Mouse (Mus musculus) neural tube, embryonic 12.5 days (tissue): ENCODE measurements around the gene Hpcal1. TPM values are rescaled to one million over a fixed set of nuclear protein-coding genes. Genes with fewer than 3 reads are reported as not detected.

Source experiments
- ATAC-seq: fragments of 200-750 bp; cut with Nextera tagmentation; 2 replicates; pipeline ENCODE4 v1.8.0; 2017; ENCODE audit warnings: low read depth, mild to moderate bottlenecking, moderate TSS enrichment, moderate library complexity; ENCODE audit not compliant: low FRiP score
- H3K27ac ChIP-seq: fragments of 300-500 bp; sonication (generic); 2 replicates; pipeline ENCODE4 v1.5.1; 2016
- H3K27me3 ChIP-seq: fragments of 300-500 bp; sonication (generic); replicated peaks from 2 replicates; pipeline ENCODE4 v1.6.1; 2016; ENCODE audit warnings: mild to moderate bottlenecking
- H3K36me3 ChIP-seq: fragments of 300-500 bp; sonication (generic); 2 replicates; pipeline ENCODE4 v1.6.1; 2016; ENCODE audit warnings: mild to moderate bottlenecking
- H3K4me1 ChIP-seq: fragments of 300-500 bp; sonication (generic); 2 replicates; pipeline ENCODE4 v1.6.1; 2016
- H3K4me2 ChIP-seq: fragments of 300-500 bp; sonication (generic); replicated peaks from 2 replicates; pipeline ENCODE4 v1.6.1; 2016; ENCODE audit warnings: mild to moderate bottlenecking
- H3K4me3 ChIP-seq: fragments of 300-500 bp; sonication (generic); 2 replicates; pipeline ENCODE4 v1.5.1; 2016
- H3K9ac ChIP-seq: fragments of 300-500 bp; sonication (generic); 2 replicates; pipeline ENCODE4 v1.6.1; 2016; ENCODE audit warnings: mild to moderate bottlenecking
- H3K9me3 ChIP-seq: fragments of 300-500 bp; sonication (generic); 2 replicates; pipeline ENCODE4 v1.6.1; 2016; ENCODE audit warnings: mild to moderate bottlenecking
- WGBS: fragments of 180-500 bp; shearing (Covaris S2); methylation state at CpG from one replicate; pipeline ENCODE4 v1.1.7; 2016; 5-methylcytosine and 5-hydroxymethylcytosine counted together
- polyA plus RNA-seq: library from polyadenylated mRNA; unstranded; fragments of >200 nt; fragmentation: Nextera tagmentation; extraction: Ambion mirVana; gene quantifications from 2 replicates; pipeline ENCODE4 v1.2.1, GENCODE M21; 2016

The Hpcal1 gene
- polyA plus RNA-seq, 1 experiment from 2014 or later, result 38.6 TPM

DNA sequence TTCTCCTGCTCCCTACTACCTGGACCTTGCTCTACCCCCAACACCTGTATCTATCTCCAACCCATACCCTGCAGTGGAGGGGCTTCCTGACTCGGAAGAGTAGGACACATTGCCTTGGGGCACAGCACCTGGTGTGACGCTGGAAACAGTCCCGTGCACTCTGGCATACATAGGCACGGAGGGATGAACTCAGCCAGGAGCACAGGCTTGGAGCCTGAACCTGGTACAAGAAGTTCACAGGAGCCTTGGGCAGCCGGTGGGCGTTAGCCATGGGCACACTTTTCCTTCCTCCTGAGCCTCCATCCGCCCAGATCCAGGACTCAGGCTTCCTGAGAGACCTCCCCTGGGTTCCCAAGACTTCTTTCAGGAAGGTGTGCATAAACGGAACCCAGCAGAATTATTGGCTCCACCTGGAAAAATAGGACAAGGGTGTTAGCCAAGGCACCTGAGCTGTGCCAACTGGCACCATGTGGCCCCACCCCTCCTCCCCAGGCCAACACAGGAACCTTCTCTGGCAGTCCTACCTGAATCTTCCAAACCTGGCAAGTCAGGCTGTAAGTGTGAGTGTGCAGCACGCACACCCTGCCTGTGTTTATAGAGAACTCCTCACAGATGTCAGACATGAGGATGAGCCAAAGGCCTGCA, 26.5 kb upstream of the Hpcal1 start:
- Histone ChIP-seq H3K4me1 (peaks cover 2% of the 10 kb centered on the region; the same call in 1 of the 2 replicates), H3K27me3 (no peaks in the 10 kb centered on the region), H3K36me3 (no peaks in the 10 kb centered on the region), H3K9me3 (no peaks in the 10 kb centered on the region), H3K4me3 (no peak overlapping the region), H3K4me2 (no peak overlapping the region), H3K9ac (no peak overlapping the region), H3K27ac (no peak overlapping the region)
- no peak for ATAC-seq
- 82% methylated on average over 9 of the region's 9 CpGs for WGBS

DNA sequence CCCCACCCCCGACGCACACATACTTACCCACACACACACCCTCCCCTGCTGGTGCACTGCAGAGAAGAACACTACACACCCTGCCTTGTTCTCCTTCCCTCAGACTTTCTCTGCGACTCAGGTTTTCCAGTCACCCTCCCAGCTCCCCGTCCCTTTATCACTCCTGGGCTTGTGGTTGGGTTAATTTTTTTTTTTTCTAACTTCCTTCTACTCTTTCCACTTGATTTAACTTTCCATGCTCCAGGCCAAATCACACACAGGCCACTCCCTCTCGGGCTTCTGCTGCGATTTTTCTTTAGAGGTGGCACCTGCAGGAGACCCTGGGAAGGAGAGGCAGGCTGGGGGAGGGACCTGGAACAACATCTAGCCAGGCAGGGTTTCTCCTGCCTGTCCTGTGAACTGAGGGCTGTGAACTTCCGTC, 24.7 kb upstream of the Hpcal1 start:
- H3K4me1 ChIP-seq, result peaks cover 2% of the 10 kb centered on the region; the same call in 1 of the 2 replicates
- no peaks in the 10 kb centered on the region for H3K36me3 ChIP-seq
- H3K9ac ChIP-seq, result no peak overlapping the region
- WGBS, result 61% methylated on average over 7 of the region's 7 CpGs
- H3K9me3 ChIP-seq, result no peaks in the 10 kb centered on the region
- H3K4me3 ChIP-seq, result no peak overlapping the region
- no peak overlapping the region for H3K4me2 ChIP-seq
- no peaks in the 10 kb centered on the region for H3K27me3 ChIP-seq
- no peak overlapping the region for H3K27ac ChIP-seq
- ATAC-seq, result no peak

DNA sequence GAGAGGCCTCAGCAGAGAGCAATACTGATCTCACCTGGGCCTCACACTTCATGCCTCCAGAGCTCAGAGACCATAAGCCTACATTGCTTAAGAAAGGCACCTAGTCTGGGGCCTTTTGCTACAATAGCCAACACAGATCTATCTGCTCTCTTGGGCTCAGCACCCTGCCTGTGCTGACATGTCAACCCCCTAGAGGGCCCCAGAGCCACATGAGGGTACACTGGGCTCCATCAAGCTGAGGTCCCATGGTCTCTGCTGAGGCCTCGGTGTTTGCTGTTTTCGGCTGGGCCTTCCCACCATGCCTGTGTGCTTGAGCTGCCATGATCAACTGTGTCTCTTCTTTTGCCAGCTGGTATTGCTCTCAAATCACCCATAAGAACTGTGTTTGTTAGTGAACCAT, 24.0 kb upstream of the Hpcal1 start:
- Histone ChIP-seq H3K4me3 (no peak overlapping the region), H3K9me3 (no peaks in the 10 kb centered on the region), H3K4me2 (no peak overlapping the region), H3K9ac (no peak overlapping the region), H3K4me1 (peaks cover 2% of the 10 kb centered on the region; the same call in 1 of the 2 replicates), H3K27ac (no peak overlapping the region), H3K27me3 (no peaks in the 10 kb centered on the region), H3K36me3 (no peaks in the 10 kb centered on the region)
- 82% methylated on average over 2 of the region's 2 CpGs for WGBS
- no peak for ATAC-seq

DNA sequence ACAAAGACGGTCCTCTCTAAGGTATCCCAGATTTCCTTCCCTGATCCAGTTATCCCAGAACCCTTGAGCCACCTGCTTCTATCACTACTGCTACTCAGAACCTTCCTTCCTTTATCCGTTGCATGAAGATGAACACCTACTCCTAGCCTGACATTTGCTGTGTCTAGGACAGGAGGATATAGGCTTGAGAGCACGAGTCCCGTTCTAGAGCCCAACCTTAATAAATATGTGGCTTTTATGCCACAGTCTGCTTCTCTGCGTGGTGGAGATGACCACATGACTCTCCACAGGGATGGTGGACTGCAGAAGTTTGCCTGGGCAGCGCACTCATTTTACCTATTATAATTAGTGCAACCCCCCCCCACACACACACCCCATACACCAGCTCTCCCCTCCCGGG, 16.9 kb upstream of the Hpcal1 start:
- 73% methylated on average over 7 of the region's 7 CpGs for WGBS
- H3K27me3 ChIP-seq, result no peaks in the 10 kb centered on the region
- H3K9ac ChIP-seq, result no peak overlapping the region
- no peak for ATAC-seq
- no peak overlapping the region for H3K4me3 ChIP-seq
- no peaks in the 10 kb centered on the region for H3K9me3 ChIP-seq
- H3K4me1 ChIP-seq, result no peaks in the 10 kb centered on the region
- H3K36me3 ChIP-seq, result no peaks in the 10 kb centered on the region
- H3K27ac ChIP-seq, result no peak overlapping the region
- H3K4me2 ChIP-seq, result no peak overlapping the region

DNA sequence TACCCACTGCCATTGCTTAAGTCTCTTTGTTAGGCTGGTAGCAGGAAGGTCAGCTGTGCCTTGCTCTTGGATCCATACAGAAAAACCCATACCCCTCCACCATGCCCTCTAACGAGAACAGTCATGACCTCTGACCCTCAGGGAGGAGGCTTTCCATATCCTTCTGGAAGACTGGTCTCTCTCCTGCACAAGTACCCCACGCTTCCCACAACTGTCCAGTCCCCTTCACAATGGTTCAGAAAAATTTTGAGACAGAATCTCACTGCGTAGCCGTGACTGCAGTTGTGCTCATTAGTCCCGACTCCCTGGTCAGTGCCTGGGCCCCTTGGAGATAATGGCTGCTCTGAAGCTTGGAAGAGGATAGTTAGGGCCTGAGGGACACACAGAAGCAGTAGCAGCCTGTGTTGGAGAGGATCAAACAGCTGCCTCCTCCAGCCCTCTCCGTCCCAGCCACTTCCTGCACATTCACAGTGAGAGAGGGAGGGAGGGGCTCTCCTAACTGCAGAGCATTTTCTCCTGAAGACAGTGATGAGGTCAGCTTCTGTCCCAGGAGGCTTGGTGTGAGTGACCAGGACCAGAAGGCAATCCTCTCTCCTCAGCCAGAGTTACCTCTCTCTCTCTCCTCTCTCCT, 16.4 kb upstream of the Hpcal1 start:
- H3K9me3 ChIP-seq, result no peaks in the 10 kb centered on the region
- no peaks in the 10 kb centered on the region for H3K27me3 ChIP-seq
- no peak overlapping the region for H3K27ac ChIP-seq
- no peaks in the 10 kb centered on the region for H3K4me1 ChIP-seq
- H3K4me3 ChIP-seq, result no peak overlapping the region
- no peaks in the 10 kb centered on the region for H3K36me3 ChIP-seq
- 38% methylated on average over 6 of the region's 6 CpGs for WGBS
- no peak overlapping the region for H3K9ac ChIP-seq
- H3K4me2 ChIP-seq, result no peak overlapping the region
- ATAC-seq, result 0 out of 2 replicates have a peak, but pooled peaks have one; percentile 25

DNA sequence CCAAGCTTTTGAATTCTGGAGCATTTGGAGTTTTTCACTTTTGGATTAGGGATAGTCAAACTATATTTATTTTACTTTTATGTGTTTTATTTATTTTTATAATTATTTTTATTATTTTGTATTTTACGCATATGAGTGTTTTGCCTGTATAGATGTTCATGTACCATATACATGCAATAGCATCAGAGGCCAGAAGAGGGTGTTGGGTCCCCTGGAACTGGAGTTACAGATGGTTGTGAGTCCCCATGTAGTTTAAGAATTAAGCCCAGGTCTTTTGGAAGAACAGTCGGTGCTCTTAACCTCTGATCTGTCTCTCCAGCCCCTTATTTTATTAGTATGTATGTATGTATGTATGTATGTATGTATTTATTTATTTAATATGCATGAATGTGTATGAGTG, 12.9 kb upstream of the Hpcal1 start:
- WGBS, result 95% methylated on average over 2 of the region's 2 CpGs
- ATAC-seq, result no peak
- Histone ChIP-seq H3K36me3 (no peaks in the 10 kb centered on the region), H3K4me2 (no peak overlapping the region), H3K9ac (no peak overlapping the region), H3K4me1 (no peaks in the 10 kb centered on the region), H3K27me3 (no peaks in the 10 kb centered on the region), H3K27ac (no peak overlapping the region), H3K4me3 (no peak overlapping the region), H3K9me3 (no peaks in the 10 kb centered on the region)

DNA sequence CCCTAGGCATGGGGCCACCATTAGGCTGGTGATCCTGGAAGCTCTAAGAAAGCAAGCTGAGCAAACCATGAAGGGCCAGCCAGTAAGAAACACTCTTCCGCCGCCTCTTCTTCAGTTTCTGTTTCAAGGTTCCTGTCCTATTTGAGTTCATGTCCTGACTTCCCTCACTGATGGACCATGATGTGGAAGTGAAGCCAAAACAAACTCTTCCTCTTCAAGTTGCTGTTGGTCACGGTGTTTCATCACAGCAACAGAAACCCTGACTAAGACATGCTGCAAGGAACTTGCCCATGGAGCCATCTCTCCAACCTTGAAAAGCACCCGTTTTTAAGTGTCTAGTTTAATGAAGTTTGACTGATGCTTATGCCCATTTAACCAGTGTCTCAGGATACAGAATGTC, 11.1 kb upstream of the Hpcal1 start:
- no peak for ATAC-seq
- Histone ChIP-seq H3K4me2 (no peak overlapping the region), H3K4me3 (no peak overlapping the region), H3K4me1 (no peaks in the 10 kb centered on the region), H3K9ac (no peak overlapping the region), H3K27me3 (no peaks in the 10 kb centered on the region), H3K27ac (no peak overlapping the region), H3K36me3 (no peaks in the 10 kb centered on the region), H3K9me3 (no peaks in the 10 kb centered on the region)
- 85% methylated on average over 4 of the region's 4 CpGs for WGBS

DNA sequence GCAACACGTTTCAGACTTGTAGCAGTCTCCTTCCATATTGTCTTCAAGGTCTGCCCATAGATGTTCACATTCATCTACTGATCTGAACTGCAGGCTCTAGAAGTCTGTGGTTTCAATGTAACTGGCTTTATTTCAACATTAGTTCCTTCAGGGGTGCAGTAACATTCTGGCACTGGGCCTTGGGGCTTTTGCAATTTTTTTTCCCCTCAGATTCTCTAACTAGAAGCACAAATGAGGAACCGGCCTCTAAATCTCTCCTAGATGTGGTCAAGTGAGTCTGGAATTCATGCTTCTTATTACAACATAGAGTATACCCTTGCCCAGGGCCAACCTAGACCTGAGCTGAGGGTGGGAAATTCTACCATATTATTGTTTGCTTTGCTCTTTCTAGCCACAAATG, 8.5 kb upstream of the Hpcal1 start:
- no peak for ATAC-seq
- no peaks in the 10 kb centered on the region for H3K27me3 ChIP-seq
- WGBS, result 89% methylated on average over 2 of the region's 2 CpGs

DNA sequence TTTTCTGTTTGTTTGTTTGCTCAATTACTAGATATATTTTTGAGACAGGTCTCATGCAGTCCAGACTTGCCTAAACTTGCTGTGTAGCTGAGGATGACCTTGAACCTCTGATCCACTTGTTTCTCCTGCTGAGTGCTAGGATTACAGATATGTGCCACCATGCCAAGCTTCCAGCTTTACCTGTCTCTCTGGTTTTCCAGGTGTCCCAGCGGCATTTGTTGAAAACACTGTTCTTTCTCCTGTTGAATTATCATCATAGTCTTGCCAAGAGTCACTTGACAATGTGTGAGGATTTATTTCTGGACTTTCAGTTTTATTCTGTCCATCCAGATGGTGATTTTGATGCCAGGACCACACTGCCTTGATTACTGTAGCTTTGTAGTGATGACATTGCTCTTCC, 6.3 kb upstream of the Hpcal1 start:
- 80% methylated on average over 1 of the region's 1 CpGs for WGBS
- H3K36me3 ChIP-seq, result no peaks in the 10 kb centered on the region

More for the DNA sequence above, 8.5 kb upstream of the Hpcal1 start:
- Histone ChIP-seq H3K4me3 (no peak overlapping the region), H3K9me3 (no peaks in the 10 kb centered on the region), H3K4me2 (no peak overlapping the region), H3K4me1 (no peaks in the 10 kb centered on the region), H3K36me3 (no peaks in the 10 kb centered on the region), H3K9ac (no peak overlapping the region), H3K27ac (no peak overlapping the region)

DNA sequence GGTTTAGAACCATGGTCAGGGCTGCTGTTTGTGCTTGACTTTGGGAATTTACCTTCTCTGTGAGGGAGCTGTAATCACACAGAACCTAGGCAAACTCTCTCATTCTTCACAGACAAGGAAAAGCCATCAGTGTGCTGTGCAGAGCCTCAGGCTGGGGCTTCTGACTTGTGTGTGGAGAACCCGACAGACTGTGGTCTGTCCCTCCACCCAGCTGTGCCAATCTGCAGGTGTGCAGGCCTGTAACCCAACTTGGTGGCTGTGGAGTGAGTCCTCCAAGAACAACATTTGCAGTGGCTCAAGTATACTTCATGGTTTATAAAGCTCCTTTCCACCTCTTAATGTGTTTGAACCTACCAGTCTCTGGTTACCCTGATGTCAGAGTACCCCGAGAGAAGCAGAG, 4.5 kb upstream of the Hpcal1 start:
- no peak overlapping the region for H3K4me2 ChIP-seq
- WGBS, result 85% methylated on average over 2 of the region's 2 CpGs
- H3K27me3 ChIP-seq, result no peaks in the 10 kb centered on the region
- no peak overlapping the region for H3K27ac ChIP-seq
- H3K4me3 ChIP-seq, result no peak overlapping the region
- H3K9me3 ChIP-seq, result no peaks in the 10 kb centered on the region
- no peaks in the 10 kb centered on the region for H3K36me3 ChIP-seq
- no peak overlapping the region for H3K9ac ChIP-seq
- no peak for ATAC-seq
- no peaks in the 10 kb centered on the region for H3K4me1 ChIP-seq

More for the DNA sequence above, 6.3 kb upstream of the Hpcal1 start:
- ATAC-seq, result no peak
- Histone ChIP-seq H3K9me3 (no peaks in the 10 kb centered on the region), H3K4me2 (no peak overlapping the region), H3K4me3 (no peak overlapping the region), H3K27ac (no peak overlapping the region), H3K27me3 (no peaks in the 10 kb centered on the region), H3K4me1 (no peaks in the 10 kb centered on the region), H3K9ac (no peak overlapping the region)

DNA sequence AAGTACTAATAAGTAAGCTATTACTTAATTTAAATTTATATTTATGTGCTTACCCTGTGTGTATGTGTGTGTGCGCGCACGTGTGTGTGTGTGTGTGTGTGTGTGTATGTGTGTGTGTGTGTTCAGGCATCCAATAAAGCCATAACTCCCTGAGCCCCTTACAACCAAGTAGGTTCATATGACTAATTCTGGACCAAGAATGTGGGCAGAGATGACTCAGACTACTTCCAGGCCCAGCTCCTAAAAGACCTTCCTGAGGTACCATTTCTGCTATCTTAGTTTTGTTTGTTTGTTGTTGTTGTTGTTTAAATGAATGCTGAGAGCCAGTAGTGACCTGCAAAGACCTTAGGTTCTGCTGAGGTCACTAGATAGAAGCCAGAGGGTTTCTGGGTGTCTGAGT, 1.7 kb upstream of the Hpcal1 start:
- 97% methylated on average over 3 of the region's 3 CpGs for WGBS
- H3K9ac ChIP-seq, result no peak overlapping the region
- no peak overlapping the region for H3K4me3 ChIP-seq
- H3K36me3 ChIP-seq, result no peaks in the 10 kb centered on the region
- no peak overlapping the region for H3K4me2 ChIP-seq
- ATAC-seq, result no peak
- no peaks in the 10 kb centered on the region for H3K27me3 ChIP-seq
- H3K27ac ChIP-seq, result no peak overlapping the region
- H3K9me3 ChIP-seq, result no peaks in the 10 kb centered on the region
- H3K4me1 ChIP-seq, result peaks cover 14% of the 10 kb centered on the region

DNA sequence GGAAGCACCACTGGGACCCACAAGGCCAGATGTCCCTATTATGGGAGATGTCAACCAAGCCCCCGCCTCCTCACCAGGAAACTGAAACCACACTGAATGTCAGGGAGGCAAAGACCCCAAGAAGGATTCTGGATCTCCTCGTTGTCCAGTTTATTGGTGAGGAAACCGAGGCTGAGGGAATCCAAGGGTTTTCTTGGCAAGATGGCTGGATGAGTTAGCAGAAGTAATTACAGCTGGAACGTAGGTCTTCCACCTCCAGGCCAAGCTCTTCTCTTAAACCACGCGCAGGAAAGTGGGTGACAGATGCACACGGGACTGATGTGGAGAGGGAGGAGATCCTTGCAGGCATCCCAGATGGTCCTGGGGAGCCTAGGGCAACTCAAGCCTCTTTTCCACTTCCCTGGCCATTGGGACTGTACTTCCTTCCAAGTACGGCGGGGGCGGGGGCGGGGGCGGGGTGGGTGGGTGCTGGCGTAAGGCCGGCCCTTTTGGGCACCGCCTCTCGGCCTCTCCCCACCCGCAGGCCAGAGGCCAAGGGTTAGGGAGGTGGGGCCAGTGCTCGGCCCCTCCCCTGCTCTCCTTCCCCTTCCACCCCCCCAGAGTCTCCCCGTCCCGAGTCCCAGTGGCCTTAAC, 609 bp upstream of the Hpcal1 start:
- 11% methylated on average over 17 of the region's 20 CpGs for WGBS
- H3K9ac ChIP-seq, result no peak overlapping the region
- no peaks in the 10 kb centered on the region for H3K9me3 ChIP-seq
- H3K4me2 ChIP-seq, result peak overlapping the region; percentile 97
- H3K4me1 ChIP-seq, result peaks cover 14% of the 10 kb centered on the region
- H3K27ac ChIP-seq, result no peak overlapping the region
- ATAC-seq, result no peak; the same call in 1 of the 2 replicates
- no peaks in the 10 kb centered on the region for H3K27me3 ChIP-seq
- peak overlapping the region; percentile 70 for H3K4me3 ChIP-seq
- no peaks in the 10 kb centered on the region for H3K36me3 ChIP-seq
